Mouse (Mus musculus) mature B cell (primary cell): ENCODE measurements around the gene Tac2.
"Not testable (repeated sequence)": the region's sequence is repeated elsewhere in the genome, so short reads cannot be mapped to it uniquely, and the experiment has no call there.

Source experiments
- in situ Hi-C: fragments of 300-500 bp; cut with MboI; formaldehyde crosslinking; loops from 2 replicates; pipeline ENCODE4 v1.14.3; 2019

Gene Tac2

GRCm38 (mm10) chr10:127755770-127756468, 31.6 kb downstream of the Tac2 start:
- in situ Hi-C loops = no loop called here

GRCm38 (mm10) chr10:127759181-127760110, 35.2 kb downstream of the Tac2 start, which contains the start of the genes Rdh1 and Rdh16f1:
Gene Rdh1 (plus strand): TSS chr10:127759721.
Gene Rdh16f1 (plus strand): TSS chr10:127759787.
- in situ Hi-C loops = no loop called here

DNA sequence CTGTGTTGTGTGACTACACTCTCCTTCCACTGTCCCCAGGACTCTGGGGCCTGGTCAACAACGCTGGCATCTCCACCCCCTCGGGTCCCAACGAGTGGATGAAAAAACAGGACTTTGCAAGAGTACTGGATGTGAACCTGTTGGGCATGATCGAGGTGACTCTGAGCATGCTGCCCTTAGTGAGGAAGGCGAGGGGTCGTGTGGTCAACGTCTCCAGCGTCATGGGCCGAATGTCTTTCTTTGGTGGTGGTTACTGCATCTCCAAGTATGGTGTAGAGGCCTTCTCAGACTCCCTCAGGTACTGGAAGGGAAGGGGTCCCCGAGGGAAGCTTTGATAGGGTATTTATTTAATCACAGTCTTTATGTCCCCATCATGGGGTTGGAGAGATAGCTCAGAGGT, 38.6 kb downstream of the Tac2 start:
- in situ Hi-C loops = not testable (repeated sequence)

- in situ Hi-C loops = no loop called here
Observed at GRCm38 (mm10) chr10:127763914-127764680, 39.8 kb downstream of the Tac2 start.

- in situ Hi-C loops = no loop called here
Observed at GRCm38 (mm10) chr10:127766564-127766963, 42.3 kb downstream of the Tac2 start.

DNA sequence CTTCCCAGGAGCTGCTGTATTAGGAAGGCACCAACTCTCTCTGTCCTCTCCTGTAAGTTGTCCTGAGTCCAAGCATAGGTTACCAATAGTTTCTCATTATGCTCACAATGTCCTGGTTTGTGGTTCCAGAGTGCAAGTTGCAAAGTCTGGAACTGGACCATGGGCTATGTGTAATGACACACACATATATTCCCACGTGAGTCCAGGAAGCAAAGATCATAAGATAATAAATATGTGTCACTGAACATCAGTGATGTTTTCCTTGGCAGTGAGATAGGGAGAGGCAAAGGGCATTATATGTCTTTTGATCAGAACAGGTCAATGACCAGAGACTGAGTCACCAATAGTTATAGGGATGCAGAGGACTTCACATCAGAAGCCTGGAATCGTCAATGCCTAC, 51.7 kb downstream of the Tac2 start, which contains the start of gene Rdh9:
TSS of gene Rdh9 (plus strand) at position 376 of the 400 bp plus-strand sequence.
- in situ Hi-C loops = no loop called here
